In genomic region chr4:53379855-53380254, GRCm38 (mm10) we compare ENCODE assay signal across 21 mouse cellular contexts.
A peak's percentile ranks its signal among the peaks of the same experiment; 100 is the strongest.
DNase-seq lines count a peak whose midpoint lies in the region; TF ChIP-seq lines count a peak whose summit lies in the region.
"Had no signal": no experiment of that assay in that cellular context is flagged by ENCODE, and none has a peak within 500 bp of the region (broad histone marks: within the 10 kb centered on the region; RNA-seq: fewer than 3 reads in every experiment).

No protein-coding gene starts in this region.

- intact Hi-C loops in heart, adult 2 months (cut with DNase I), result loop anchor here (5.0 kb wide), 2 partner anchors 72 to 167 kb away; no protein-coding TSS in a partner anchor

- TF ChIP-seq EP300 in heart, adult 2 months (IDR thresholded peaks at IDR 0.05; ENCODE audit: insufficient read depth, low read depth, low read length), result no peak

- H3K4me1 ChIP-seq in heart, embryonic 10.5 days, result no peaks in the 10 kb centered on the region; the same call in 1 of the 2 replicates
- peaks cover 1% of the 10 kb centered on the region; the same call in 1 of the 2 replicates for H3K4me1 ChIP-seq in heart, adult 2 months (ENCODE audit: control insufficient read depth, insufficient read depth, low read length)

- H3K27ac ChIP-seq in heart, embryonic 10.5 days, result no peak overlapping the region
- no peak overlapping the region for H3K27ac ChIP-seq in heart, adult 2 months

- TF ChIP-seq POLR2A in heart, adult 2 months (IDR thresholded peaks at IDR 0.05; ENCODE audit: insufficient read depth, low read depth, low read length), result no peak
- TF ChIP-seq POLR2A in myocyte (IDR thresholded peaks at IDR 0.05; ENCODE audit: insufficient read length, low read depth), result no peak

- no peak overlapping the region for H3K9ac ChIP-seq in heart, adult 2 months (ENCODE audit: low read depth, low read length)

- no peaks in the 10 kb centered on the region for H3K79me3 ChIP-seq in C2C12 (ENCODE audit: low read depth)

- no peak overlapping the region for H3ac ChIP-seq in C2C12 (ENCODE audit: control insufficient read depth, insufficient read length, low read depth)
- no peak overlapping the region for H3ac ChIP-seq in myocyte (ENCODE audit: control insufficient read depth, insufficient read length)

- H3K27me3 ChIP-seq in heart, embryonic 10.5 days (ENCODE audit: insufficient read depth, poor library complexity, severe bottlenecking), result no peaks in the 10 kb centered on the region
- no peaks in the 10 kb centered on the region for H3K27me3 ChIP-seq in heart, adult 2 months (ENCODE audit: control insufficient read depth, insufficient read depth, low read length)
- H3K27me3 ChIP-seq in C2C12 (ENCODE audit: control insufficient read depth, insufficient read depth, insufficient read length) (no peaks in the 10 kb centered on the region), myocyte (ENCODE audit: control insufficient read depth, insufficient read depth, insufficient read length) (no peaks in the 10 kb centered on the region)
- H3K27me3 ChIP-seq: CH12.LX, Patski had no signal

- no peaks in the 10 kb centered on the region for H3K36me3 ChIP-seq in heart, embryonic 10.5 days
- no peaks in the 10 kb centered on the region for H3K36me3 ChIP-seq in heart, adult 2 months (ENCODE audit: control insufficient read depth, insufficient read depth, low read length)
- H3K36me3 ChIP-seq in C2C12 (ENCODE audit: control insufficient read depth, insufficient read depth) (no peaks in the 10 kb centered on the region), myocyte (ENCODE audit: control insufficient read depth, insufficient read depth) (no peaks in the 10 kb centered on the region)
- H3K36me3 ChIP-seq: G1E had no signal

- H3K4me3 ChIP-seq in heart, embryonic 10.5 days, result no peak overlapping the region
- H3K4me3 ChIP-seq in heart, adult 2 months, result no peak overlapping the region
- H3K4me3 ChIP-seq in C2C12 (ENCODE audit: insufficient read depth, poor library complexity, severe bottlenecking) (no peak overlapping the region), myocyte (no peak overlapping the region)

- no peak overlapping the region for H3K4me2 ChIP-seq in myocyte (ENCODE audit: low read depth)

- peak; percentile 67 for DNase-seq in heart, adult 11 months
- DNase-seq in heart, postnatal 4 days, result no peak
- peak; percentile 27 for DNase-seq in heart, embryonic 10.5 days (ENCODE audit: low spot score)
- DNase-seq in heart, adult 2 months, result no peak
- DNase-seq in thymus, postnatal 0 days (ENCODE audit: low spot score), result no peak
- no peak for DNase-seq in gastrocnemius, adult 8-10 months (ENCODE audit: low spot score in 2 of 2)
- DNase-seq: adrenal gland, adult 2 months; adrenal gland, adult 8-10 months; adrenal gland, postnatal 10 days; adrenal gland, postnatal 14 days; adrenal gland, postnatal 25 days; adrenal gland, postnatal 36 days; B cell, adult 2 months; cerebellum, adult 11 months; cerebellum, adult 11-12 months; cerebellum, adult 18-20 months had no signal

- H3K79me2 ChIP-seq in heart, adult 2 months (replicated peaks; ENCODE audit: control insufficient read depth, insufficient read depth, low read length), result no peaks in the 10 kb centered on the region
- H3K79me2 ChIP-seq in C2C12 (ENCODE audit: control insufficient read depth, insufficient read depth) (no peaks in the 10 kb centered on the region), myocyte (ENCODE audit: control insufficient read depth, insufficient read depth) (no peaks in the 10 kb centered on the region)

- 73% methylated on average over 1 of the region's 1 CpGs for WGBS in heart, embryonic 10.5 days
- 89% methylated on average over 1 of the region's 1 CpGs for WGBS in heart, adult 2 months

- no peak for TF ChIP-seq CTCF in heart, adult 2 months (IDR thresholded peaks at IDR 0.05)
- no peak for TF ChIP-seq CTCF in C2C12 (IDR thresholded peaks at IDR 0.05; ENCODE audit: control insufficient read depth, insufficient read depth, insufficient read length)

- no peaks in the 10 kb centered on the region for H3K9me3 ChIP-seq in heart, embryonic 10.5 days
- H3K9me3 ChIP-seq: G1E had no signal

TF ChIP-seq in C2C12, 6 proteins besides CTCF, POLR2A, EP300 and RAD21:
- TF ChIP-seq MYOD1 (IDR thresholded peaks at IDR 0.05; ENCODE audit: control insufficient read depth, insufficient read length, low read depth) (peak; percentile 51), CEBPB (IDR thresholded peaks at IDR 0.05; ENCODE audit: low read depth) (no peak)
TF ChIP-seq in C2C12: peak in this region for 1.

TF ChIP-seq in myocyte, 11 proteins besides CTCF, POLR2A, EP300 and RAD21:
- TF ChIP-seq SRF (IDR thresholded peaks at IDR 0.05; ENCODE audit: control insufficient read depth, insufficient read length, low read depth), result no peak
- TF ChIP-seq CEBPB (IDR thresholded peaks at IDR 0.05; ENCODE audit: insufficient read depth, poor library complexity, severe bottlenecking), result no peak
- peak; percentile 53 to 95 (median 94) for TF ChIP-seq MYOD1 (IDR thresholded peaks at IDR 0.05; ENCODE audit: control insufficient read depth in 1 of 3, insufficient read length in 2 of 3, low read depth in 2 of 3)
- peak; percentile 2 for TF ChIP-seq TCF12 (IDR thresholded peaks at IDR 0.05; ENCODE audit: insufficient read depth, poor library complexity, severe bottlenecking)
- no peak for TF ChIP-seq MAX (IDR thresholded peaks at IDR 0.05; ENCODE audit: low read depth)
- no peak for TF ChIP-seq POLR2AphosphoS2 (IDR thresholded peaks at IDR 0.05; ENCODE audit: insufficient read length, low read depth)

Comparison
In these comparisons a context has a peak if more than half of its experiments do, and no peak if none do; other contexts are left out.
1. DNase-seq: peak in heart, adult 11 months (single experiment) and heart, embryonic 10.5 days (single experiment); none in heart, postnatal 4 days (single experiment), heart, adult 2 months (0 of 2), thymus, postnatal 0 days (single experiment) and gastrocnemius, adult 8-10 months (0 of 2).